Mouse (Mus musculus): ENCODE data around the gene Zfp977.
"Not testable (repeated sequence)": the region's sequence is repeated elsewhere in the genome, so short reads cannot be mapped to it uniquely, and the experiment has no call there.

Zfp977 gene

DNA sequence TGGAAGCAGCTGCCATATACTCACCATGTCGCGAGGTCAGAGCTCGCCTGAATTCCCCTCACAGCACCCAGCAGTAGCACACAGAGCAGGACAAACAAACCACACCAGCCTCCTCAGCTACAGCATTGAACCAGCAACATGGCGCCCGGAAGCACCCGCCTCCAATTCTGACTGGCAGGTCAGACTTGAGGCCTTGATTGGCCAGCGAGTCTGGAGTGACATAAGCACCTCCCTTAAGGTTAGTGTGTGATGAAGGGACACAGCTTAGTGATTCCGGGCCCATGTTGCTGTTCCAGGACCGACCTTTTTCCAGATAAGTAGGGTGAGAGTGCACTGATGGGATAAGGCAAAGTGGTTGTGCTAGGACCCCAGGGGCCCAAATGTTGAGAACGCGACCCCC lies at the start of gene Zfp977:
Gene Zfp977, minus strand, starts transcription at position 135 of the 400 bp plus-strand sequence.
- DNase-seq (ENCODE audit: extremely low read depth, insufficient read length, low spot score) = peak; percentile 3

- not testable (repeated sequence) for DNase-seq (ENCODE audit: extremely low read depth, insufficient read length, low spot score)
Observed at GRCm38 (mm10) chr7:42631031-42631430, 38.7 kb upstream of the Zfp977 start.

GRCm38 (mm10) chr7:42595666-42596065 lies 3.3 kb upstream of the Zfp977 start:
- DNase-seq (ENCODE audit: extremely low read depth, insufficient read length, low spot score) = not testable (repeated sequence)

- DNase-seq (ENCODE audit: extremely low read depth, insufficient read length, low spot score) = not testable (repeated sequence)
Observed at GRCm38 (mm10) chr7:42591311-42591710, 1.0 kb downstream of the Zfp977 start.

DNA sequence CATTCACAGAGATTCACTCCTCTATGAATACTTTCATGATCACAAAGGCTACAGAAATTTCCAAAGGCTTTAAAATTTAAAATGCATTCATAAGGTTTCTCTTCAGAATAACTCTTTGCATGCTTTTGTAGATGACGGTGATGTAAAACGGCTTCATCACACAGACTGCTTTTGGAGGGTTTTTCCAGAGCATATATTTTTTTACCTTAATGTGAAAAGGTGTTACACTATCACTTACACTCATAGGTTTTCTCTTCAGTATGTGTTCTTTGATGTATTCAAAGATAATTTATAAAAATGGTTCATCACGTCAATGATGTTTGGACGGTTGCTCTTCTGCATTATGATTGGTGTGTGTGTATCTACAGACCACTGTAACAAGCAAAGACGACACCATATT lies 13.9 kb downstream of the Zfp977 start, which contains the start of gene Gm21028:
Gene Gm21028, minus strand, starts transcription at position 101 of the 400 bp plus-strand sequence.
- no peak for DNase-seq (ENCODE audit: extremely low read depth, insufficient read length, low spot score)

- DNase-seq (ENCODE audit: extremely low read depth, insufficient read length, low spot score) = no peak
Observed at GRCm38 (mm10) chr7:42551766-42552165, 40.6 kb downstream of the Zfp977 start.
